Mouse (Mus musculus): ENCODE results near the gene Map6. TPM values are rescaled to one million over a fixed set of nuclear protein-coding genes. Genes with fewer than 3 reads are reported as not detected.

Map6 gene
- polyA plus RNA-seq, 1 experiment from 2014 or later, result 6.8 TPM

DNA sequence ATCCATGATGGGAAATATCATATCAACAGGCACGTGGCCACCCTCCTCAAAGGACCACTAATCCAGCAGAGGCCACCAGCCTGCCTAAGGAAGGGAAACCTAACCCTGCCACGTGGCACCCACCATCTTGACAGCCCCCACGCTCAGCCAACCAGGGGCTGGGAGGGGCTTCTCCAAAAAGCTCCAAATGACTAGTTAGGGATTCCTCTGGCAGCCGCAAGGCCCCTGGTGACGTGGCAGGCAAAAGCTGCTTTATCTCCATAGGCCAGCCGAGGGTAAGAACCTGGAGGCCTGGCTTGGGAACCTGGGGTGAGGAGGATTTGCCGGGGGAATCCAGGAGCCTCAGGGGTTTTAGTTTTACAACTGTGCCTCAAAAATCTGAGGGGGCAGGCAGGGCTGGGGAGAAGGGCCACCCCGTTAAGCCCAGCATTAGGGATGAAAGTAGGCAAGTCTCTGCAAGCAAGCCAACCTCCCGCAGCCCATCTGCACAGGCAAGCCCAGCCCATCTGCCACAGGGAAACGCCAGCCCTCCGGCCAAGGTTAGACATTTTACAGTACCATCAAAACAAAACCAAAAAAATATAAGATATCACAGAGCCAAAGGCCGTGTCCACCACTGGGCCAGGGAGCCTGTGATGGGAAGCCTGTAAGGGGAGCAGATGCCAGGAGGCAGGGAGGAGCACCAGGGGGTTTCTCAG, 84.0 kb downstream of the Map6 start:
- Histone ChIP-seq H3K27me3 (replicated peaks) (no peaks in the 10 kb centered on the region), H3K4me2 (replicated peaks) (peak overlapping the region; percentile 70), H3K27ac (peak overlapping the region; percentile 88), H3K9me3 (no peaks in the 10 kb centered on the region), H3K36me3 (peaks cover 28% of the 10 kb centered on the region), H3K4me1 (replicated peaks) (peaks cover 49% of the 10 kb centered on the region), H3K4me3 (replicated peaks) (peak overlapping the region; percentile 64), H3K9ac (peak overlapping the region; percentile 77)
- 6% methylated on average over 12 of the region's 12 CpGs for WGBS
- no peak for ATAC-seq

GRCm38 (mm10) chr7:99351802-99352517, 84.7 kb downstream of the Map6 start:
- H3K36me3 ChIP-seq, result peaks cover 21% of the 10 kb centered on the region
- peak overlapping the region; percentile 70 for H3K4me2 ChIP-seq (replicated peaks)
- ATAC-seq, result 0 out of 2 replicates have a peak, but pooled peaks have one; percentile 13
- 5% methylated on average over 18 of the region's 18 CpGs for WGBS
- peak overlapping the region; percentile 88 for H3K27ac ChIP-seq
- H3K9me3 ChIP-seq, result no peaks in the 10 kb centered on the region
- H3K4me3 ChIP-seq (replicated peaks), result peak overlapping the region; percentile 64
- H3K4me1 ChIP-seq (replicated peaks), result peaks cover 56% of the 10 kb centered on the region
- peak overlapping the region; percentile 77 for H3K9ac ChIP-seq
- H3K27me3 ChIP-seq (replicated peaks), result no peaks in the 10 kb centered on the region

GRCm38 (mm10) chr7:99352526-99353400, 85.5 kb downstream of the Map6 start, which contains the start of gene Serpinh1:
Serpinh1 (minus strand) TSS chr7:99353239.
- Histone ChIP-seq H3K36me3 (peaks cover 14% of the 10 kb centered on the region), H3K4me2 (replicated peaks) (peak within 1 kb of the TSS; percentile 70), H3K27me3 (replicated peaks) (no peaks in the 10 kb centered on the region), H3K27ac (peak within 1 kb of the TSS; percentile 88), H3K4me3 (replicated peaks) (peak within 1 kb of the TSS; percentile 64), H3K9ac (peak within 1 kb of the TSS; percentile 77), H3K9me3 (no peaks in the 10 kb centered on the region), H3K4me1 (replicated peaks) (peaks cover 61% of the 10 kb centered on the region)
- ATAC-seq, result peak; percentile 83
- under 1% methylated on average over 35 of the region's 35 CpGs for WGBS

DNA sequence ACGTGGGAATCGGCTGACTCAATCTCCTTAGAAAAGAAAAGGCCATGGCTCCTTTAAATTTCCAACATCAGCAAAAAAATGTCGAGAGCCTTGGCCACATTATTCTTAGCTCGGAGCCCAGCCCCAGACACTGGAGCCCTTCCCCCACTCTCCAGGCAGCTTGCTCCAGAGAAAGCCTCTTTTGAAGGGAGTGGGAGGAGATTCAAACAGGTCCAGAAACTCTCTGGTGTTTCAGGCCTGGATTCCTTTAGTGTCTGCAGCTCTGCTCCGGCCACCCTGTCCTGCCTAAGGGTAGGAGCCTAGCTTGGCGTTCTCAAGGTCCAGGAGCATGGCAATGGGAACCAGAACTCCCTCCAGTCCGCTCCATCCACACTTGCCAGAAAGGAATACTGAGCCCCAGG, 88.5 kb downstream of the Map6 start:
- H3K9ac ChIP-seq, result peak overlapping the region; percentile 33
- H3K27ac ChIP-seq, result peak overlapping the region; percentile 94
- ATAC-seq, result peak; percentile 18
- H3K4me1 ChIP-seq (replicated peaks), result peaks cover 51% of the 10 kb centered on the region
- H3K4me2 ChIP-seq (replicated peaks), result peak overlapping the region; percentile 51
- no peaks in the 10 kb centered on the region for H3K36me3 ChIP-seq
- H3K4me3 ChIP-seq (replicated peaks), result peak overlapping the region; percentile 10; the same call in 1 of the 2 replicates
- H3K9me3 ChIP-seq, result no peaks in the 10 kb centered on the region
- no peaks in the 10 kb centered on the region for H3K27me3 ChIP-seq (replicated peaks)
- 14% methylated on average over 7 of the region's 7 CpGs for whole genome bisulfite sequencing

- Histone ChIP-seq H3K27me3 (replicated peaks) (no peaks in the 10 kb centered on the region), H3K9me3 (no peaks in the 10 kb centered on the region), H3K9ac (0 out of 2 replicates have a peak overlapping the region, but pooled peaks have one; percentile 27), H3K4me3 (replicated peaks) (no peak overlapping the region), H3K4me2 (replicated peaks) (peak overlapping the region; percentile 51), H3K4me1 (replicated peaks) (peaks cover 57% of the 10 kb centered on the region), H3K36me3 (no peaks in the 10 kb centered on the region), H3K27ac (peak overlapping the region; percentile 94)
- ATAC-seq, result no peak
- WGBS, result 28% methylated on average over 9 of the region's 9 CpGs
These were observed 89.1 kb downstream of the Map6 start for GRCm38 (mm10) chr7:99356244-99356930.

GRCm38 (mm10) chr7:99357201-99357600, 90.0 kb downstream of the Map6 start:
- H3K4me3 ChIP-seq (replicated peaks), result no peak overlapping the region
- 33% methylated on average over 7 of the region's 7 CpGs for WGBS
- H3K27ac ChIP-seq, result peak overlapping the region; percentile 94
- H3K9me3 ChIP-seq, result no peaks in the 10 kb centered on the region
- peak overlapping the region; percentile 51; the same call in 1 of the 2 replicates for H3K4me2 ChIP-seq (replicated peaks)
- H3K36me3 ChIP-seq, result no peaks in the 10 kb centered on the region
- ATAC-seq, result no peak
- peaks cover 57% of the 10 kb centered on the region for H3K4me1 ChIP-seq (replicated peaks)
- H3K9ac ChIP-seq, result no peak overlapping the region
- no peaks in the 10 kb centered on the region for H3K27me3 ChIP-seq (replicated peaks)

GRCm38 (mm10) chr7:99358371-99358770, 91.1 kb downstream of the Map6 start:
- Histone ChIP-seq H3K4me1 (replicated peaks) (peaks cover 54% of the 10 kb centered on the region), H3K4me2 (replicated peaks) (no peak overlapping the region), H3K9ac (no peak overlapping the region), H3K27me3 (replicated peaks) (no peaks in the 10 kb centered on the region), H3K27ac (no peak overlapping the region), H3K4me3 (replicated peaks) (no peak overlapping the region), H3K9me3 (no peaks in the 10 kb centered on the region), H3K36me3 (no peaks in the 10 kb centered on the region)
- WGBS, result 92% methylated on average over 8 of the region's 8 CpGs
- ATAC-seq, result no peak

DNA sequence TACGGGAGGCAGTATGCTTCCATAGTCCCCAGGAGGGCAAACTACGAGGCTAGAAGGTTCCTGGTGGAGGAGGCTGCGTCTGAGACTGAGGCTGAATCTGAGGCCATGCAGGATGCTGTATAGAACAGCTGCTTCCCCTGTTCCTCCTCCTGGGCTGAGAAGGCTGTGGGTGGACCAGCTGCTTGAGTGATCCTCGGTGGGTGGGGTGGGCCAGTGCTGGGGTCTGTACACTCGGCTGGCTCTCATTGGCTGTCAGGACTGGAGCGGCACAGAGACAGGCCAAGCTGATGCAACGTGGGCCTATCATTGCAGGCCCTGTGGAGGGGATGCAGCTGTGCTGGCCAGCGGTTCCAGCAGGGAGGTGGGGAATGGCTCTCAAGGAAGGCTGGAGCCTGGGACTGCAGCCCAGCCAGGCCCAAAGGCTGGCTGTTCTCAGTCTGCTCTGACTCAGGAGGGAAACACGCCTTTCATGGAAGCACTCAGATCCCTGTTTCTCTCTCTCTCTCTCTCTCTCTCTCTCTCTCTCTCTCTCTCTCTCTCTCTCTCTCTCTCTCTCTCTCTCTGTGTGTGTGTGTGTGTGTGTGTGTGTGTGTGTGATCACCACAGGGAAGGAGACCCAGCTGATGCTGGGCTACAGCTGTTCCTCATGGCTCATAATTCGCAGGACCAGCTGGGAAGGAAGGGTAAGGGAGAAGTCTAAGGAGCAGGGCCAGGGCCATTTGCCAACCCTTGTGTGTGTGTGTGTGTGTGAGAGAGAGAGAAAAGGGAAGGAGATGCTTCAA, 93.0 kb downstream of the Map6 start:
- Histone ChIP-seq H3K27me3 (replicated peaks) (no peaks in the 10 kb centered on the region), H3K9me3 (no peaks in the 10 kb centered on the region), H3K4me2 (replicated peaks) (peak overlapping the region; percentile 15), H3K27ac (peak overlapping the region; percentile 94), H3K4me1 (replicated peaks) (peaks cover 36% of the 10 kb centered on the region), H3K36me3 (no peaks in the 10 kb centered on the region), H3K4me3 (replicated peaks) (no peak overlapping the region), H3K9ac (peak overlapping the region; percentile 38; the same call in 1 of the 2 replicates)
- 34% methylated on average over 10 of the region's 10 CpGs for WGBS
- peak; percentile 95 for ATAC-seq

DNA sequence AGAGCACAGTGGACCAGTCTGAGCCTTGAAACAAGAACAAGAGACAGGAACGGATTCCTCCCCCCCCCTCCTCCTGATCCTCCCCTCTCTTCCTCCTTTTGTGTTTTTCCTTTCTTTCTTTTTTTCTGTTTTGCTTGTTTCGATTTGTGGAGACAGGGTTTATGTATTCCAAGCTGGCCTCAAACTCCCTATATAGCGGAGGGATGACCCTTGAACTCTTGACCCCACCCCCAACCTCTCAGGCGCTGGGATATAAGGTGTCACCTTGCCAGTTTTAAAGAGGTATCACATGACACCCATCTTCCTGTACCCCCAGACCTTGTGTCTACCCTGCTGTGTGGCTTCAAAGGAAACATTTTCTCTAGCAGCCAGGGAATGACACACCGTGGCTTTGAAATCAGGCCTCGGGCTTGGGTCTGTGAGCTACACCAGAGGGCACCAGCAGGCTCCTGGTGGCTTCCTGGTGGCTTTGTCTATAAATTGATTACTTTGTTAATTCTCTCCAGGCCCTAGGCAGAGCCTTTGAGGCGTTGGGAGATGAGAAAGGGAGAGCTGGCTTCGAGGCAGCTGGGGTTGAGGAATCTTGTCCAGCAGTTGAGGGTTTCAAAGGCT, 93.7 kb downstream of the Map6 start:
- Histone ChIP-seq H3K9ac (0 out of 2 replicates have a peak overlapping the region, but pooled peaks have one; percentile 6), H3K27ac (peak overlapping the region; percentile 94), H3K9me3 (no peaks in the 10 kb centered on the region), H3K4me1 (replicated peaks) (peaks cover 30% of the 10 kb centered on the region), H3K36me3 (no peaks in the 10 kb centered on the region), H3K4me2 (replicated peaks) (peak overlapping the region; percentile 15), H3K4me3 (replicated peaks) (no peak overlapping the region), H3K27me3 (replicated peaks) (no peaks in the 10 kb centered on the region)
- ATAC-seq, result no peak
- 22% methylated on average over 8 of the region's 8 CpGs for WGBS

DNA sequence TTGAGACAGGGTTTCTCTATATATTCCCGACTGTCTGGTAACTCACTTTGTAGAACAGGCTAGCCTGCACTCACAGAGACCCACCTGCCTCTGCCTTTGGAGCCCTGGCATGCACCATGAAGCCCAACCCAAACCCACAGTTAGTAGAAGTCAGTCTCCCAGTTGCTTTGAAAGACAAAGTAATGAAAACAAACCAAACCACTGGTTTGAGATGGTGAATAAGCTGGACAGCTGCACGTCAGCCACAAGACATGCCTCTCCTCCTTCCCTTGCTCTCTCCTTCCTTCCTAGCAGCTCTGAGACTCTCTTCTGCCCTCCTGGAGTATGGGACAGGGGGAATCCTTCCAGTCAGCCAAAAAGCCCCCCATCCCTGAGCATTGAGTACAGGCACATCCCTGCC, 94.9 kb downstream of the Map6 start:
- no peak for ATAC-seq

More for the DNA sequence above, 94.9 kb downstream of the Map6 start:
- H3K27ac ChIP-seq, result no peak overlapping the region
- no peaks in the 10 kb centered on the region for H3K9me3 ChIP-seq
- H3K4me3 ChIP-seq (replicated peaks), result no peak overlapping the region
- H3K4me1 ChIP-seq (replicated peaks), result peaks cover 18% of the 10 kb centered on the region
- H3K27me3 ChIP-seq (replicated peaks), result no peaks in the 10 kb centered on the region
- H3K9ac ChIP-seq, result no peak overlapping the region
- H3K36me3 ChIP-seq, result no peaks in the 10 kb centered on the region
- H3K4me2 ChIP-seq (replicated peaks), result no peak overlapping the region
- WGBS, result 81% methylated on average over 2 of the region's 2 CpGs
